Mouse (Mus musculus) neural tube, embryonic 15.5 days (tissue): ENCODE measurements at regions not wholly inside any gene's neighbourhood (a gene's known extent, or its start where the extent isn't known, plus 50 kb on each side); places are given as distances from the start of the nearest gene placed in this dataset.

ENCODE experiments used
- ATAC-seq: fragments of 200-750 bp; cut with Nextera tagmentation; 2 replicates; pipeline ENCODE4 v1.8.0; 2017; ENCODE audit warnings: mild to moderate bottlenecking, moderate TSS enrichment, moderate library complexity; ENCODE audit not compliant: low FRiP score
- H3K27ac ChIP-seq: fragments of 300-500 bp; sonication (generic); replicated peaks from 2 replicates; pipeline ENCODE4 v1.5.1; 2015; ENCODE audit warnings: mild to moderate bottlenecking, inconsistent platforms
- H3K27me3 ChIP-seq: fragments of 300-500 bp; sonication (generic); replicated peaks from 2 replicates; pipeline ENCODE4 v1.6.1; 2015; ENCODE audit warnings: inconsistent platforms
- H3K36me3 ChIP-seq: fragments of 300-500 bp; sonication (generic); 2 replicates; pipeline ENCODE4 v1.6.1; 2015; ENCODE audit warnings: inconsistent platforms
- H3K4me1 ChIP-seq: fragments of 300-500 bp; sonication (generic); 2 replicates; pipeline ENCODE4 v1.6.1; 2015; ENCODE audit warnings: inconsistent platforms
- H3K4me2 ChIP-seq: fragments of 300-500 bp; sonication (generic); 2 replicates; pipeline ENCODE4 v1.6.1; 2015; ENCODE audit warnings: inconsistent platforms, mild to moderate bottlenecking, moderate library complexity
- H3K4me3 ChIP-seq: fragments of 300-500 bp; sonication (generic); replicated peaks from 2 replicates; pipeline ENCODE4 v1.5.1; 2015; ENCODE audit warnings: mild to moderate bottlenecking, inconsistent platforms
- H3K9ac ChIP-seq: fragments of 300-500 bp; sonication (generic); replicated peaks from 2 replicates; pipeline ENCODE4 v1.6.1; 2015; ENCODE audit warnings: mild to moderate bottlenecking, inconsistent platforms
- H3K9me3 ChIP-seq: fragments of 300-500 bp; sonication (generic); replicated peaks from 2 replicates; pipeline ENCODE4 v1.6.1; 2016; ENCODE audit warnings: inconsistent platforms
- WGBS: fragments of 180-500 bp; shearing (Covaris S2); methylation state at CpG from one replicate; pipeline ENCODE4 v1.1.7; 2015; ENCODE audit warnings: mixed read lengths; 5-methylcytosine and 5-hydroxymethylcytosine counted together

DNA sequence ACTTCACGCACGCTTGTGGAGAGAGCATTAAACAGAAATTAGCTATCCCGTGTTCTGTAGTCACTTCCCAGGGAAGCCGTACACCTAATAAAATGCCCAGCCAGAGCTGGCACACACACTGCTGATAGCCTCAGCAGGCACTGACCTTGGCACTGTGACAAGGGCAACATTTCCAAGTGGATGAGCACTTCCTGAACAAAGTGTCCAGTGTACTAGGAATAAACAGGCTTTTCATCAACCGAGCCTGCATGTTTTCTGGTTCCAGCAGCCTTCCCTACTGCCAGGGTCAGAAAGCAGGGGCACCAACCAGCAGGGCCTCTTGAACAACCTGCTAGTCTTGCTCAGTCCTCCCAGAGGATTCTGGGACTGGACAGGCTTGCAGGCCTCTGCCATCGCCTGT is 74.3 kb upstream of the Armc2 start:
- H3K27me3 ChIP-seq = no peaks in the 10 kb centered on the region
- no peak overlapping the region for H3K9ac ChIP-seq
- H3K27ac ChIP-seq = no peak overlapping the region
- no peak overlapping the region for H3K4me2 ChIP-seq
- H3K36me3 ChIP-seq = no peaks in the 10 kb centered on the region
- peaks cover 23% of the 10 kb centered on the region for H3K4me1 ChIP-seq
- no peaks in the 10 kb centered on the region for H3K9me3 ChIP-seq
- H3K4me3 ChIP-seq = no peak overlapping the region
- 39% methylated on average over 6 of the region's 6 CpGs for WGBS
- ATAC-seq = peak; percentile 41; the same call in 1 of the 2 replicates

- H3K27ac ChIP-seq = no peak overlapping the region
- no peak for ATAC-seq
- 80% methylated on average over 11 of the region's 11 CpGs for WGBS
Observed at GRCm38 (mm10) chr10:42091546-42092168, 73.4 kb upstream of the Armc2 start.

GRCm38 (mm10) chr10:42090806-42091205 is 72.6 kb upstream of the Armc2 start:
- WGBS = 95% methylated on average over 7 of the region's 7 CpGs
- H3K4me2 ChIP-seq = no peak overlapping the region

More at GRCm38 (mm10) chr10:42091546-42092168, 73.4 kb upstream of the Armc2 start:
- Histone ChIP-seq H3K9ac (no peak overlapping the region), H3K36me3 (no peaks in the 10 kb centered on the region), H3K4me1 (peaks cover 23% of the 10 kb centered on the region), H3K4me3 (no peak overlapping the region), H3K27me3 (no peaks in the 10 kb centered on the region), H3K4me2 (no peak overlapping the region), H3K9me3 (no peaks in the 10 kb centered on the region)

DNA sequence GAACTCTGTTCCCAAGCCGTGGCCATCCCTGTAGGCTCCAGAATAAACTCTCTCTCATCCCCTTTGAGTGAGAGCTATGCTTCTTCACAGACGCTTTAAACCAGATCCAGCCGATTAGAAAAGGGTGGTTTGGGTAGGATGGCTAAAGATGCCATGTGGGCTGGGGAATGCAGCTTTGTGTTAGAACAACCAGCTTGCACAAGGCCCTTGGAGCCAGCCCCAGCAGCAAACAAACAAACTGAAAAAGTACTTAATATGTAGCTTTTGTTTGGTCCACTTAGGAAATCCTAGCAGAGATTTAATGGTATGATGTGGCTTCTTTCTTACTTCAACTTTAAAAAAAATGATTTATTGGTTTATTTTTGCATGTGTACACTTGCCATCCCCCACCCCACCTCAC is 71.9 kb upstream of the Armc2 start:
- Histone ChIP-seq H3K9ac (no peak overlapping the region), H3K4me1 (peaks cover 23% of the 10 kb centered on the region), H3K27me3 (no peaks in the 10 kb centered on the region), H3K9me3 (no peaks in the 10 kb centered on the region), H3K27ac (no peak overlapping the region), H3K36me3 (no peaks in the 10 kb centered on the region), H3K4me2 (no peak overlapping the region), H3K4me3 (no peak overlapping the region)
- 8% methylated on average over 3 of the region's 3 CpGs for WGBS
- ATAC-seq = no peak

More at GRCm38 (mm10) chr10:42090806-42091205, 72.6 kb upstream of the Armc2 start:
- no peak overlapping the region for H3K4me3 ChIP-seq
- H3K4me1 ChIP-seq = peaks cover 23% of the 10 kb centered on the region
- H3K36me3 ChIP-seq = no peaks in the 10 kb centered on the region
- no peak for ATAC-seq
- H3K9me3 ChIP-seq = no peaks in the 10 kb centered on the region
- H3K27me3 ChIP-seq = no peaks in the 10 kb centered on the region
- no peak overlapping the region for H3K9ac ChIP-seq
- no peak overlapping the region for H3K27ac ChIP-seq

DNA sequence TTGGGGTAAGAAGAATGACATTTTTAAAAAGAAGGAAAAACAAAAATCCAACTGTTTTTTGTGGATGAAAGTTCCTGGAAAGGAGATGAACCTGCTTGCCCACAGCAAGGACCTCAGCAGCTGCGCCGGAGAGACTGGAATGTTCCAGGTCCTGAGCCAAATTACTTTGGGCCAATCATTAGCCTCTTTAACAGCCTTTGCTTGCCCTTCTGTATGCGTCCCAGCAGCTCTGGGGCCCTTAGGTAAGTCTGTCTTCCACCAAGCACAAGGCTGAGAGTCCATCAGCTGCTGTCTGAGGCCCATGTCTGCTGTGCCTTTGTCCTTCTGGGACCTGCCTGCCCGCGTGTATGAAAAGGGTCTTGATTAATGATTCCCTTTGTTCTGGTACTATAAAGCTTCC is 71.4 kb upstream of the Armc2 start:
- ATAC-seq = no peak
- H3K36me3 ChIP-seq = no peaks in the 10 kb centered on the region
- H3K9me3 ChIP-seq = no peaks in the 10 kb centered on the region

GRCm38 (mm10) chr10:42089235-42089625 is 71.0 kb upstream of the Armc2 start:
- H3K27ac ChIP-seq = no peak overlapping the region
- ATAC-seq = no peak
- no peaks in the 10 kb centered on the region for H3K36me3 ChIP-seq
- no peaks in the 10 kb centered on the region for H3K9me3 ChIP-seq
- no peaks in the 10 kb centered on the region for H3K27me3 ChIP-seq
- H3K4me1 ChIP-seq = peaks cover 23% of the 10 kb centered on the region
- no peak overlapping the region for H3K4me2 ChIP-seq
- H3K9ac ChIP-seq = no peak overlapping the region
- H3K4me3 ChIP-seq = no peak overlapping the region
- WGBS = 29% methylated on average over 3 of the region's 3 CpGs

More for the DNA sequence above, 71.4 kb upstream of the Armc2 start:
- Histone ChIP-seq H3K4me2 (no peak overlapping the region), H3K4me3 (no peak overlapping the region), H3K4me1 (peaks cover 23% of the 10 kb centered on the region), H3K27me3 (no peaks in the 10 kb centered on the region), H3K27ac (no peak overlapping the region), H3K9ac (no peak overlapping the region)
- WGBS = 24% methylated on average over 5 of the region's 5 CpGs

DNA sequence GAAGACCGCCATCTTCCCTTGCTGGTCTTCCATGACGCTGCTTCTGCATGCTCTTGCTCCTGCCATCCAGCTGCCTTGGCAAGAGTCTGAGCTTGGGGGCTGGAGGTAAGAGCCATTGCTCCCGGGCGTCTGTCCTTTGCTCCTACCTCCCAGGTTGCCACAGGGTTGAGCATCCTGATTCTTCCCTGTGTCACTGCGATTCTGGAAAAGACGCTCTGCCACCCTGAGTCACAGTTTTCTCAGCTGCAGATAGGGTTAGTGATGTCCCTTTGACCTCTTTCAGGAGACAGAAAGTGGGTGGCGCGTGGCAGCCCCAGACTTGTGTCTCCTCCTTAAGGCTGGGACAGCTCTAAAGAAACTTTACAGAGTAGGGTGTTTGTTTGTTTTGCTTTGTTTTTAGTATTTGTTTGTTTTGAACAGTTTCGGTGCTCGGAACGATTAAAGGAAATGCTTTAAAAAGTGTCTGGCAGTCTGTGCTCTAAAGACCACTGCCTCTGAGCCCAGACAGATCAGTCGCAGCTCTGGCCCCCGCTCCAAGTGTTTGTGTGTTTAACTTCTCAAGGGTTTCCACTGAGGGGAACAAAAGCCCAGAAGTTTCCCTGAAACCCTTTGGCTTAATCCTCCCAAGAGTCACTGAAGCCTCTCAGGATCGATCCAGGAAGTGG is 70.5 kb upstream of the Armc2 start:
- no peak overlapping the region for H3K4me2 ChIP-seq
- H3K9me3 ChIP-seq = no peaks in the 10 kb centered on the region
- no peak for ATAC-seq
- H3K4me1 ChIP-seq = peaks cover 23% of the 10 kb centered on the region
- H3K9ac ChIP-seq = no peak overlapping the region
- H3K36me3 ChIP-seq = no peaks in the 10 kb centered on the region
- H3K27me3 ChIP-seq = no peaks in the 10 kb centered on the region
- 65% methylated on average over 14 of the region's 14 CpGs for WGBS
- H3K27ac ChIP-seq = no peak overlapping the region
- H3K4me3 ChIP-seq = no peak overlapping the region

DNA sequence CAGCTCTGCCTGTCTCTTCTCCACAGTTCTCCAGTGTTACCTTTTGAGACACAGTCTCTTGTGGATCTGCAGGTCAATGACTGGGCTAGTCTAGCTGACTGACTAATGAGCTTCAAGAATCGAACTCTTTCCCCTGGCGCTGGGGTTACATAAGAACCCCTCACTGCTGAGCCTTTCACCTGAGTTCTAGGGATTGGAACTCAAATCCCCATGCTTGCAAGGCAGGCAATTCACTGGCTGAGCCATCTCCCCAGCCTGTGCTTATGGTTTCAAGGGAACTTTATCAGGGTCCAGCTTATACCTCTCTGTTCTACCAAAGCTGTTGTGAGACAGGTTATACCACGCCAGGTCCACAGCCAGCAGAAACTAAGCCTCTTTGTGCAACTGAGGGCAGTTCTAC is 69.7 kb upstream of the Armc2 start:
- no peak overlapping the region; the same call in 1 of the 2 replicates for H3K9ac ChIP-seq
- H3K9me3 ChIP-seq = no peaks in the 10 kb centered on the region
- ATAC-seq = no peak
- H3K4me3 ChIP-seq = no peak overlapping the region
- H3K27me3 ChIP-seq = no peaks in the 10 kb centered on the region
- no peak overlapping the region for H3K4me2 ChIP-seq
- H3K36me3 ChIP-seq = no peaks in the 10 kb centered on the region
- WGBS = 98% methylated on average over 3 of the region's 3 CpGs
- H3K4me1 ChIP-seq = peaks cover 23% of the 10 kb centered on the region
- H3K27ac ChIP-seq = no peak overlapping the region

- Histone ChIP-seq H3K9ac (no peak overlapping the region), H3K4me1 (peaks cover 12% of the 10 kb centered on the region), H3K4me2 (no peak overlapping the region), H3K36me3 (no peaks in the 10 kb centered on the region), H3K9me3 (no peaks in the 10 kb centered on the region), H3K4me3 (no peak overlapping the region), H3K27me3 (no peaks in the 10 kb centered on the region), H3K27ac (no peak overlapping the region)
- ATAC-seq = no peak
- WGBS = 96% methylated on average over 10 of the region's 10 CpGs
Observed at GRCm38 (mm10) chr10:42086691-42087090, 68.4 kb upstream of the Armc2 start.

DNA sequence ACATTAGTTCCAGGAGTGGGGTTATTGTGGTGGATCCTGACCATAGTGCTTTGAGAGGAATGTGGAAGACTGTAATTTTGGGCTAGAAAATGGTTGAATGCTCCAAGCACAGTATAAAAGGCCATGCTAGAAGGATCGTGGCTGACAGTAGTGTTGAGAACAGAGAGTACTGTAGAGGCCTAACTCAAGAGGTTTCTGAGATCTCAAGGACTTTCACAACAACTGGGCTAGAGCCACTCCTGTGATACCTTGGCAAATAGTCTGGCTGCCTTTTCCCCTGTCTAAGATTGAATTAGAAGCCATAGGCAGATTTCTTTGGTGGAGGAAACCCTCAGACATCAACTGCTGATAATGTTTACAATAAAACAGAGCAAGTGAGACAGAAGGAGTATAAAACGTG is 67.1 kb upstream of the Armc2 start:
- no peak overlapping the region for H3K4me3 ChIP-seq
- no peaks in the 10 kb centered on the region for H3K36me3 ChIP-seq
- no peaks in the 10 kb centered on the region for H3K9me3 ChIP-seq
- ATAC-seq = no peak
- H3K9ac ChIP-seq = no peak overlapping the region
- no peak overlapping the region for H3K27ac ChIP-seq
- peaks cover 11% of the 10 kb centered on the region for H3K4me1 ChIP-seq
- WGBS = 83% methylated on average over 2 of the region's 2 CpGs
- H3K4me2 ChIP-seq = no peak overlapping the region
- no peaks in the 10 kb centered on the region for H3K27me3 ChIP-seq

- 74% methylated on average over 7 of the region's 7 CpGs for WGBS
Observed at GRCm38 (mm10) chr10:42082227-42082840, 64.1 kb upstream of the Armc2 start.

DNA sequence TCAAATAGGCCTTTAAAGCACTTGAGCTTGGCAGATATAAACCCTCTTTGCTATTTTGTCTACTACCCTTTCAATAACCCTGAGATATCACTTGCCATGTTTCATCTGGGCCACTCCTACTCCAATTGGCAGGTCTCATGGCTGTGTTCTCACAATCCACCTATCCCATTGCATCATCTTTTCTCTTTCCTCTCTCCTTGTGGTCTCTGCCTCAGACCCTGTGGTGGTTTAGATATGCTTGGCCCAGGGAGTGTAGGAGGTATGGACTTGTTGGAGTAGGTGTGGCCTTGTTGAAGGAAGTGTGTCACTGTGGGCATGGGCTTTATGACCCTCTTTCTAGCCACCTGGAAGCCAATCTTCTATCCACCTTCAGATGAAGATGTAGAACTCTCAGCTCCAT is 61.5 kb upstream of the Armc2 start:
- H3K27me3 ChIP-seq = no peaks in the 10 kb centered on the region
- H3K4me1 ChIP-seq = no peaks in the 10 kb centered on the region
- ATAC-seq = no peak
- no peaks in the 10 kb centered on the region for H3K36me3 ChIP-seq
- no peak overlapping the region for H3K4me3 ChIP-seq
- no peak overlapping the region for H3K27ac ChIP-seq
- H3K9ac ChIP-seq = no peak overlapping the region
- H3K9me3 ChIP-seq = no peaks in the 10 kb centered on the region
- H3K4me2 ChIP-seq = no peak overlapping the region

More at GRCm38 (mm10) chr10:42082227-42082840, 64.1 kb upstream of the Armc2 start:
- Histone ChIP-seq H3K9me3 (no peaks in the 10 kb centered on the region), H3K4me1 (no peaks in the 10 kb centered on the region), H3K36me3 (no peaks in the 10 kb centered on the region), H3K4me2 (no peak overlapping the region), H3K27ac (no peak overlapping the region), H3K4me3 (no peak overlapping the region), H3K27me3 (no peaks in the 10 kb centered on the region), H3K9ac (no peak overlapping the region)
- no peak for ATAC-seq
